Mouse (Mus musculus): ENCODE results near the gene Unc5a. TPM values are rescaled to one million over a fixed set of nuclear protein-coding genes. Genes with fewer than 3 reads are reported as not detected.

Unc5a gene
- total and polyA plus RNA-seq, 3 experiments, result 0.17 TPM; not detected in 2

- Histone ChIP-seq H3K9ac (ENCODE audit: insufficient read depth, low read depth) (no peak overlapping the region), H3K27ac (ENCODE audit: insufficient read depth, low read depth) (no peak overlapping the region), H3K36me3 (replicated peaks in 1 of 2; ENCODE audit: control insufficient read depth in 1 of 2, insufficient read depth in 1 of 2, low read length in 1 of 2) (no peaks in the 10 kb centered on the region), H3K4me1 (ENCODE audit: control insufficient read depth in 1 of 2, insufficient read depth in 2 of 2) (no peaks in the 10 kb centered on the region; a peak in 1 of 4 replicates), H3K4me2 (ENCODE audit: insufficient read depth, low read depth, poor library complexity, severe bottlenecking) (no peak overlapping the region), H3K9me3 (replicated peaks; ENCODE audit: low read length) (no peaks in the 10 kb centered on the region), H3K79me2 (replicated peaks; ENCODE audit: control insufficient read depth, extremely low read depth, insufficient read depth, poor library complexity, severe bottlenecking) (no peaks in the 10 kb centered on the region), H3K27me3 (replicated peaks) (peaks cover 80% of the 10 kb centered on the region), H3K4me3 (replicated peaks in 1 of 3; ENCODE audit: low read depth in 2 of 3, low read length in 2 of 3, poor library complexity in 1 of 3) (no peak overlapping the region)
- dilution Hi-C loops (cut with MboI; ENCODE audit: extremely low pct_ligation_motif_present, extremely low pct_unique_long_range_greater_than_20kb, low sequenced_read_pairs), result no loop called here
- no peak for TF ChIP-seq IRF4 (IDR thresholded peaks at IDR 0.05; ENCODE audit: low read depth, low read length)
- TF ChIP-seq USF2 (conservative IDR thresholded peaks at IDR 0.05; ENCODE audit: low read depth, low read length), result no peak
- TF ChIP-seq JUN (IDR thresholded peaks at IDR 0.05; ENCODE audit: insufficient read depth, low read depth, low read length), result no peak
- no peak for TF ChIP-seq HCFC1 (IDR thresholded peaks at IDR 0.05; ENCODE audit: low read depth, low read length)
- no peak for TF ChIP-seq SMC3 (IDR thresholded peaks at IDR 0.05; ENCODE audit: low read depth, low read length)
- TF ChIP-seq KAT2A (IDR thresholded peaks at IDR 0.05; ENCODE audit: insufficient replicate concordance, low read length), result no peak
- TF ChIP-seq NELFE (IDR thresholded peaks at IDR 0.05; ENCODE audit: low read depth, low read length), result no peak
- no peak for TF ChIP-seq RCOR1 (conservative IDR thresholded peaks at IDR 0.05; ENCODE audit: low read depth, low read length)
- no peak for TF ChIP-seq NRF1 (IDR thresholded peaks at IDR 0.05; ENCODE audit: low read depth, low read length)
- no peak for TF ChIP-seq MAZ (IDR thresholded peaks at IDR 0.05; ENCODE audit: low read depth, low read length)
- TF ChIP-seq CHD1 (IDR thresholded peaks at IDR 0.05; ENCODE audit: low read depth, low read length), result no peak
- no peak for TF ChIP-seq POLR2A (IDR thresholded peaks at IDR 0.05; ENCODE audit: low read depth, low read length)
- TF ChIP-seq MEF2A (IDR thresholded peaks at IDR 0.05; ENCODE audit: borderline replicate concordance, low read depth, low read length), result no peak
- no peak for TF ChIP-seq ZKSCAN1 (IDR thresholded peaks at IDR 0.05; ENCODE audit: borderline replicate concordance, low read depth, low read length)
- TF ChIP-seq SIN3A (IDR thresholded peaks at IDR 0.05; ENCODE audit: low read length), result no peak
- TF ChIP-seq RAD21 (IDR thresholded peaks at IDR 0.05; ENCODE audit: low read depth, low read length), result no peak
- no peak for DNase-seq (ENCODE audit: extremely low read depth)
- in situ Hi-C loops (cut with MboI; ENCODE audit: low pct_ligation_motif_present, low pct_unique_long_range_greater_than_20kb, low sequenced_read_pairs), result no loop called here
These were observed 59.4 kb downstream of the Unc5a start for GRCm38 (mm10) chr13:55008589-55008988.

- Histone ChIP-seq H3K4me2 (ENCODE audit: insufficient read depth, low read depth, poor library complexity, severe bottlenecking) (no peak overlapping the region), H3K27ac (ENCODE audit: insufficient read depth, low read depth) (no peak overlapping the region), H3K9me3 (replicated peaks; ENCODE audit: low read length) (no peaks in the 10 kb centered on the region), H3K9ac (ENCODE audit: insufficient read depth, low read depth) (no peak overlapping the region), H3K27me3 (replicated peaks) (peaks cover 64% of the 10 kb centered on the region), H3K4me3 (replicated peaks in 1 of 3; ENCODE audit: low read depth in 2 of 3, low read length in 2 of 3, poor library complexity in 1 of 3) (no peak overlapping the region), H3K4me1 (ENCODE audit: control insufficient read depth in 1 of 2, insufficient read depth in 2 of 2) (peaks cover 3 to 4% of the 10 kb centered on the region in 2 experiments; a peak in 1 of 4 replicates), H3K79me2 (replicated peaks; ENCODE audit: control insufficient read depth, extremely low read depth, insufficient read depth, poor library complexity, severe bottlenecking) (no peaks in the 10 kb centered on the region), H3K36me3 (replicated peaks in 1 of 2; ENCODE audit: control insufficient read depth in 1 of 2, insufficient read depth in 1 of 2, low read length in 1 of 2) (no peaks in the 10 kb centered on the region)
- dilution Hi-C loops (cut with MboI; ENCODE audit: extremely low pct_ligation_motif_present, extremely low pct_unique_long_range_greater_than_20kb, low sequenced_read_pairs), result no loop called here
- TF ChIP-seq USF1 (IDR thresholded peaks at IDR 0.05; ENCODE audit: low read depth, low read length) (no peak), ZNF384 (IDR thresholded peaks at IDR 0.05; ENCODE audit: low read depth, low read length) (no peak), UBTF (IDR thresholded peaks at IDR 0.05; ENCODE audit: low read depth, low read length) (no peak), ZMIZ1 (IDR thresholded peaks at IDR 0.05; ENCODE audit: low read depth, low read length) (no peak), HCFC1 (IDR thresholded peaks at IDR 0.05; ENCODE audit: low read depth, low read length) (no peak), ELF1 (IDR thresholded peaks at IDR 0.05; ENCODE audit: low read depth, low read length) (no peak), ZC3H11A (IDR thresholded peaks at IDR 0.05; ENCODE audit: low read depth, low read length) (no peak), E2F4 (IDR thresholded peaks at IDR 0.05; ENCODE audit: insufficient replicate concordance, low read depth, low read length) (no peak), TCF12 (IDR thresholded peaks at IDR 0.05; ENCODE audit: low read depth, low read length) (no peak), TBP (conservative IDR thresholded peaks at IDR 0.05; ENCODE audit: low read depth, low read length) (no peak), EP300 (IDR thresholded peaks at IDR 0.05; ENCODE audit: low read length) (no peak), SIN3A (IDR thresholded peaks at IDR 0.05; ENCODE audit: low read length) (no peak), USF2 (conservative IDR thresholded peaks at IDR 0.05; ENCODE audit: low read depth, low read length) (no peak), ETS1 (conservative IDR thresholded peaks at IDR 0.05; ENCODE audit: low read depth, low read length) (no peak), CTCF (conservative IDR thresholded peaks at IDR 0.05 in 1 of 2, IDR thresholded peaks at IDR 0.05 in 1 of 2; ENCODE audit: low read depth in 2 of 2, low read length in 2 of 2) (no peak), NELFE (IDR thresholded peaks at IDR 0.05; ENCODE audit: low read depth, low read length) (no peak), JUND (conservative IDR thresholded peaks at IDR 0.05; ENCODE audit: low read depth, low read length) (no peak), PAX5 (IDR thresholded peaks at IDR 0.05; ENCODE audit: low read length) (no peak)
- DNase-seq (ENCODE audit: extremely low read depth), result no peak
- in situ Hi-C loops (cut with MboI; ENCODE audit: low pct_ligation_motif_present, low pct_unique_long_range_greater_than_20kb, low sequenced_read_pairs), result loop anchor here (5.0 kb wide), 1 partner anchor 51 kb away; no protein-coding TSS in a partner anchor
These were observed 61.9 kb downstream of the Unc5a start for GRCm38 (mm10) chr13:55011103-55011502.

All from CH12.LX (cell line).